Mouse (Mus musculus) adrenal gland, adult 10 weeks (tissue): Measurements from ENCODE around the gene Olfr339. TPM values are rescaled to one million over a fixed set of nuclear protein-coding genes. Genes with fewer than 3 reads are reported as not detected.

Experiments
- polyA plus RNA-seq: library from polyadenylated mRNA; stranded (reverse); fragments of 350-450 nt; fragmentation: Illumina TruSeq; extraction: RNeasy Lipid Tissue Mini Kit (QIAGEN cat#74804); gene quantifications from one replicate; pipeline ENCODE4 v1.2.3, GENCODE M21; 2014; ENCODE audit warnings: low read depth, low replicate concordance

The Olfr339 gene
- polyA plus RNA-seq, result not detected

DNA sequence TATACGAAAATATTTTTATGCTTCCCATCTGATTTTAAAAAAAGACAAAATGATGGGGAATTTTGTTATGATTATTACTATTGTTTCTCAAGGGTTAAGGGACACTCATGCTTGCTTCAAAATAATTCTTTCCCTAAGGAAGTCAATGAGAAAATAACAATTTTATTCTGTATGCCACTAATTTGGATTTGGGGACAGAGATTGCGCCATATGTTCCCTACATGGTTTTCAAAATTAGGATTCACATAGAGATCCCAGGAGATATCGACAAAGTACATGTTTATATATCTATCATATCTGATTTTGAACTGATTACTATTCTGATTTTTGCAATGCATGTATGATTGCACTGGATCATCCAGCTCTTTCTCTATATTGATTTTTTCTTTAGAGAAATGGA is at the start of gene Olfr339:
TSS of gene Olfr339 (plus strand) at position 301 of the 400 bp plus-strand sequence.

DNA sequence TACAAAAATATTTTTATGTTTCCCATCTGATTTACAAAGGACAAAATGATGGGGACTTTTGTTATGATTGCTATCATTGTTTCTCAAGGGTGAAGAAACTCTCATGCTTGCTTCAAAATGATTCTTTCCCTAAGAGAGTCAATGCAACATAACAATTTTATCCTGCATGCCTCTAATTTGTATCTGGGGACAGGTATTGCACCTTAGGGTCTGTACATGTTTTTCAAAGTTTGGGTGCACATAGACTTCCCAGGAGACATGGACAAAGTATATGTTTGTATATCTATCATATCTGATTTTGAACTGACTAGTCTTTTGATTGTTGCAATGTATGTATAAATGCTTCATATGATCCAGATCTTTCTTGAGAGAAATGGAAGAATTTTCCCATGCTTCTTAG is 45.5 kb upstream of the Olfr339 start, which contains the start of gene Olfr338:
TSS of gene Olfr338 (plus strand) at position 301 of the 400 bp plus-strand sequence.

DNA sequence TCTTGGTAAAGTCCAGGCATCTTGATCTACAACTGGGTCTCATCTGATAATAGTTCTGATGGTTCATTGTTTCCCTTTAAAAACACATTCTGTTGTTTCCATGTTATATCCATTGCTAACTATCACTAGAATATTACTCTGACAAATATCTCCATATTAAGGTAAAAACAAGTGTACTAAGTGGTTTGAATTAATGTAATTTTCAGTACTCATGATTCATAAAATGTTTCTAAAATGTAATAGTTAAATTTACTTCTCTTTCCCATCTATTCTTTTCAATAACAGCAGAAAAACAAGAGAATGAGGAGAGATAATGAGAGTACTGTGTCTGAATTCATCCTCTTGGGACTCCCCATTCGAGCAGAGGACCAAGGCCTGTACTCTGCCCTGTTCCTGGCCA is 33.5 kb downstream of the Olfr339 start, which contains the start of gene Olfr340:
TSS of gene Olfr340 (plus strand) at position 301 of the 400 bp plus-strand sequence.

Other genes with a start within 250 kb of the Olfr339 start
- 9.7 TPM for gene Ptgs1, start 188.5 kb upstream of the Olfr339 start, polyA plus RNA-seq
- not detected for gene Olfr338, start 45.4 kb upstream of the Olfr339 start, polyA plus RNA-seq
- gene Olfr340, start 33.6 kb downstream of the Olfr339 start, polyA plus RNA-seq, result not detected
- gene Olfr341, start 63.5 kb downstream of the Olfr339 start, polyA plus RNA-seq, result not detected
- gene Olfr342, start 106.1 kb downstream of the Olfr339 start, polyA plus RNA-seq, result not detected
- gene Olfr344, start 147.7 kb downstream of the Olfr339 start, polyA plus RNA-seq, result not detected
- not detected for gene Olfr345, start 221.1 kb downstream of the Olfr339 start, polyA plus RNA-seq